Mouse (Mus musculus) adrenal gland, postnatal 4 days (tissue): Measurements from ENCODE around the gene Tmem190. TPM values are rescaled to one million over a fixed set of nuclear protein-coding genes. Genes with fewer than 3 reads are reported as not detected.
"Not testable (repeated sequence)": the region's sequence is repeated elsewhere in the genome, so short reads cannot be mapped to it uniquely, and the experiment has no call there.

Source experiments
- DNase-seq, 2 experiments: peaks; one replicate each; pipeline ENCODE4 v3.0.0; 2021 to 2022; ENCODE audit warnings: low spot score in 2 of 2, mixed read lengths in 2 of 2
- total RNA-seq, 2 experiments: library from RNA; stranded (reverse); gene quantifications; 2 replicates each; pipeline ENCODE4 v1.2.3; 2021

The Tmem190 gene
- total RNA-seq, 2 experiments from 2014 or later, result not detected

DNA sequence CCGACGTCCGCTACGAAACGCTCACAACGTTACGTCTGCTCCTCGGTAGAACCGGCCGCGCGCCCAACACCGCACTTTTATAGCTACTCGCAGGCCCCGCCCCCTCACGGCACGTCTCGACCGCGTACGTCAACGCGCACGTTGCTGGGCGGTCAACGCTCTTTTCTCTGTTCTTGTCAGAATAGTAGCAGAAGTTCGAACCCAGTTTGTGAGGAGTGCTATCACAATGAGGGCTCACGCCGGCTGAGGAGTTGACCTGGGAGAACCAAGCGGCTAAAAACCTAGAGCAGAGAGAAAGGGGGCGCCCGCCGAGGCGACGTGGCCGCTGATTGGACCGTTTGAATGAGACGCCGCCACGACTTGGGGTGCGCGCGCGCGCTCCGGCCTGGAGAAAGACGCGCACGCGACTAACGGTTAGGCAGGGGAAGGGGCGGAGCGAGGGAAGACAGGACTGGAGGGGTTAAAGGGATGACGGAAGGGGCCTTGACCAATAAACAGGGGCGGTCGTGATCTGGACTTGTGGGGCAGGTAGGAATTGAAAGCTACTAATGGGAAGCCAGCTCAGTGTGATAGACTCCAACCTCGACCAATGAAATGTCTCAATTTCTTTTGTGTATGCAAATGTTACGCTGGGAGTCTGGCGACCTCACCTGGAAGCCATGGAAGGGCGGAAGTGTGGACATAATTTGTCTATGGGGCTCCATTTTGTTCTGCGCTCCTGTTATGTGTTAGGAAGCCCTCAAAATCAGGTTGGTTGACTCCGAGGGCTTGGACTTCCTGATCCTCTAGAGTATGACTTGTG is 29.8 kb downstream of the Tmem190 start, which contains the start of gene Ube2s:
Gene Ube2s, minus strand, starts transcription at position 288 of the 802 bp plus-strand sequence.
- peak; percentile 90 to 94 for DNase-seq

DNA sequence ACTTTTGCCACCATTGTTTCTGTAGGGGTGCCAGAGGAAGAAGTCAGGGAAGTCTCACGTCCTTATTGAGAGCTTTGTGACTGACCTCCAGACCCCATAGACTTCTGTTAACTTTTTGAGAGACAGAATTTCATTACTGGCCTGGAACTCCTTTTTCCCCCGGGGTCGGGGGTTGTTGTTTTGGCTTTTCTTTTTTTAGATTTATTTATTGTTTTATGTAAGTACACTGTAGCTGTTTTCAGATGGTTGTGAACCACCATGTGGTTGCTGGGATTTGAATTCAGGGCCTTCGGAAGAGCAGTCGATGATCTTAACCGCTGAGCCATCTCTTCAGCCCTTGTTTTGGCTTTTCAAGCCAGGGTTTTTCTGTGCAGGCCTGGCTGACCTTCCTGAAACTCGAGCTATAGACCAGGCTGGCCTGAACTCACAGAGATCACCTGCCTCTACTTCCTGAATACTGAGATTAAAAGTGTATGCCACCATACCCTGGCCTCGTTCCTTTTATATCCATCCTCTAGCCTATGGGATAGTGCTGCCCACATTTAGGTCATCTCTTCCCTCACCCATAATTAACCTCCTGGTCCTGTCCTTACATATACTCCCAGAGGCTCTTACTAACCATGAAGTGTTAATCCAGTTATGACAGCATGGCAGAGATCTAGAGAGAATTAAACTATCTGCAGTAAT is 30.5 kb downstream of the Tmem190 start:
- no peak for DNase-seq

DNA sequence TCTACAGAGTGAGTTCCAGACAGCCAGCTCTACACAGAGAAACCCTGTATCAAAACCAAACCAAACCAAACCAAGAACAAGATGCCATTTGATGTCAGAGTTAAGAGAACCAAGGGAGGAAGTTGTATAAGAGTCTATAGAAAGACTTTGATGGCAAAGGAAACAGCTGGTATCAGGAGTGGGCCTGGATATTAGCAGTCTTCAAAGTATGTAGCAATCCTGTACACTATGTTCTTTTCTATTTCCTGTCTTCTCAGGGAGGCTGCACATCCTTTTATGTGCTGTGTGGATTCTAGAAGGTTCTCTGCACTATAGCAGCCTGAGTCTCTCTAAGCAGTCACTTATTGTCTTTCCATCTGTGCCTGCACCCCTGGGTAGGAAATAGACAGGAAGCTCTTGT is 33.8 kb downstream of the Tmem190 start:
- no peak for DNase-seq

DNA sequence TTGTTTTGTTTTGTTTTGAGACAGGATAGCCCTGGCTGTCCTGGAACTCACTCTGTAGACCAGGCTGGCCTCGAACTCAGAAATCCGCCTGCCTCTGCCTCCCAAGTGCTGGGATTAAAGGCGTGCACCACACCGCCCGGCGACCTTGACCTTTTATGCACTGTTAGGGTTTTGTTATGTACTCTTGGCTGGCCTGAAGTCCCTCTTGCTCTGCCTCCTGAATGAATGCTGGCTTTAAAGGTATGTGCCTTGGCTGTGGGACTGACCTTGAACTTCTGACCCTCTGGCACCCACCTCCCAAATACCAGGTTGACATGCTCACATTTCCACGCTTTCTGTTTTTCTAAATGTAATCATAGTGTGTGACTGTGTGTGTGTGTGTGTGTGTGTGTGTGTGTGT is 38.2 kb downstream of the Tmem190 start:
- DNase-seq, result not testable (repeated sequence)

DNA sequence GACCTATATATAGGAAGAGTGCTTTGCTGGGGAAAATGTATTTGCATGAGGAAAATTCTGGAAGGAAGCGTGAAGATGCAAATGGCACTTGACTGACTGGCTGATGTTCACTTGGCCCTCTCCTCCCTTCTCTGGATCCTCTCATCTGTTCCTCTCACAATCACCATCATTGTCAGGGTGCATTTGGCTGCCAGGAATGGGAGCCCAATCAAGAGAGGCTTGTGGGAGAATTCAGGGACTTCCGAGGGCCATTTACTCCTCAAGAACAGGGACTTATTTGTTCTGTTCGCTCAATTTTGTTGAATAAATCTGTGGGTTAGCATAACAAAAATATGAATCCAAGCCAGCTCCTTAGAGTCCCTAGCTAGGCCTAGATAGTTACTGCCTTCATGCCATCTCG is 39.0 kb downstream of the Tmem190 start:
- no peak for DNase-seq

DNA sequence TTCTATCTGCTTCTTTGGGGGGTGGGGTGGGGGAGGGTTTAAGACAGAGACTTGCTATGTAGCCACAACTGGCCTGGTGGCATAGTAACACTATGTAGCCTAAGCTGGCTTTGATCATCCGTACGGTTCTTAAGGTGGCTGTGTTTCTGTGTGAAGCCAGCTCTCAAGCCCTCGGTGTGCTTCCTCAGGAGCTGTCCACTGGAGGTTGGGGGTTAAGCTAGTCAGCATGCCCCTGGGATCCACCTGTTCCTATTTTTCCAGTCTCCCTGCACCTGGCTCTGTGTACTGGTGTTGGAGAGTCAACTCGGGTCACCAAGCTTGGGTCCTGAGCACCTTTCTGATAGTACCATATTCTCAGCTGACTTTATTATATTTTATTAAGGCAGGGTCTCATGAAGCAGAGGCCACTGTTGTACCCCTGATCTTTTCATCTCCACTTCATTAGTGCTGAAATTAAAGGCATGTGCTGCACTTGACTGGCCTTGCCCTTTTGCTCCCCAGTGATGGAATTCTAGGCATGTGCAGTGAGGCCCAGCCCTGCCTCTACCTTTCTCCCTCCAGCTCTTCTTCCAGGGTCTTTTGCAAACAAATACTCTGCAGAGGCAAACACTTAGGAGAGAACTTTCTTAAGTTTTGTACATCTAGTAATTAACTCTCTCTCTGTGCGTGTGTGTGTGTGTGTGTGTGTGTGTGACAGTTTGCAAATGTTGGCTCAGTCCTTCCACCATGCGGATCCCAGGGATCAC is 39.6 kb downstream of the Tmem190 start:
- no peak for DNase-seq

DNA sequence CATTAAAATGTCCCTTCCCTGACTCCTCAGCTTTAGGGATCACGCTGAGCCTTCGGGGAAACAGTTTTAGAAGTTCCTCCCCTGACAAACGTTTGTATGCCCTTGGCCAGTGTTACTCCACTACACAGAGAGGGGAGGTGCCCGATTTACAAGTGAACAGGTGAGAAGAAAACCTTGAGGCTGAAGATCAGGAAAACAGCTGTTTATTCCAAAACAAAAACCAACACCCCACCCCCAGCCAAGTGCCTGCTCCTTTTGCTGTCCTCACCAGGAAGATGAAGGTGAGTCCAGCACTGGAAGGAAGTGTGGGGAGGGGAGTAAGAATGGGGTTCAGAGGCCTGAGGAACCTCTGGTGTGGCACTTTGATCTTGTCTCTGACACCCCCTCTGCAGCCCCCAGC is 42.6 kb downstream of the Tmem190 start:
- DNase-seq, result no peak

DNA sequence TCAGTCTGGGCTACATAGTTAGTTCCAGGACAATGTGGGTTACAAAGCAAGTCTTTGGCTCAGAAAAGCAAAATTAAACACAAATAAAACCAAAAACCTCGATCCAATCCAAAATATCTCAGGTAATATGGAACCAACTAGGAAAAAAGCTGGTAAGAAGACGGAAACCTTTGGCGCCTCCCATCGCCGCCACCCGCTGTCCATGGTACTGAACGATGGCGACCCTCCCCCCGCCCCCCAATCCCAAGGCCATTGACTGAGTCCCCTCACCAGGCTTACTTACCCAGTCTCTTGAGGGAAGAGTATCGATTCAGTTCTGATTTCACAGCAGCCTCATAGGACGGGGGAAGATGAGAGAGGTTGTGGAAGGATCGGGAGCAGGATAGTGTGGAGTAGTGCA is 47.7 kb downstream of the Tmem190 start:
- DNase-seq, result no peak

Other genes starting within 250 kb of the Tmem190 start
- 10 to 100 TPM; 16.8 to 18.2 TPM for gene Syt5, start 235.4 kb upstream of the Tmem190 start, total RNA-seq
- under 1 TPM in 1 of 2 experiments, not detected in 1; 0.23 TPM for gene Ptprh, start 178.9 kb upstream of the Tmem190 start, total RNA-seq
- 10 to 100 TPM; 12.8 to 16.6 TPM for gene Tmem86b, start 151.5 kb upstream of the Tmem190 start, total RNA-seq
- 100 to 1,000 TPM in 1 of 2 experiments, 10 to 100 TPM in 1; 98.4 to 103 TPM for gene Ppp6r1, start 123.9 kb upstream of the Tmem190 start, total RNA-seq
- 10 to 100 TPM; 41.3 to 43.6 TPM for gene Hspbp1, start 97.9 kb upstream of the Tmem190 start, total RNA-seq
- 10 to 100 TPM; 14.4 to 17.0 TPM for gene Brsk1, start 92.3 kb upstream of the Tmem190 start, total RNA-seq
- gene Tmem150b, start 57.7 kb upstream of the Tmem190 start, total RNA-seq, result under 1 TPM; 0.11 to 0.25 TPM
- gene Kmt5c, start 42.8 kb upstream of the Tmem190 start, total RNA-seq, result 10 to 100 TPM; 89.8 to 94.8 TPM
- gene Cox6b2, start 29.8 kb upstream of the Tmem190 start, total RNA-seq, result 10 to 100 TPM; 36.6 to 40.4 TPM
- not detected for gene Fam71e2, start 11.6 kb upstream of the Tmem190 start, total RNA-seq
- gene Il11, start 78 bp upstream of the Tmem190 start, total RNA-seq, result under 1 TPM; 0.14 to 0.31 TPM
- 1 to 10 TPM; 7.1 to 9.0 TPM for gene Tmem238, start 6.7 kb downstream of the Tmem190 start, total RNA-seq
- 1,000 to 10,000 TPM; 1,263 to 1,302 TPM for gene Rpl28, start 9.9 kb downstream of the Tmem190 start, total RNA-seq
- gene Ube2s, start 29.7 kb downstream of the Tmem190 start, total RNA-seq, result 100 to 1,000 TPM; 140 to 156 TPM
- 1 to 10 TPM; 4.4 to 6.1 TPM for gene Shisa7, start 61.8 kb downstream of the Tmem190 start, total RNA-seq
- 10 to 100 TPM; 11.6 to 16.4 TPM for gene Isoc2b, start 87.3 kb downstream of the Tmem190 start, total RNA-seq
- 10 to 100 TPM; 22.6 to 22.8 TPM for gene Isoc2a, start 94.2 kb downstream of the Tmem190 start, total RNA-seq
- under 1 TPM in 1 of 2 experiments, not detected in 1; 0.39 TPM for gene Gm36210, start 123.6 kb downstream of the Tmem190 start, total RNA-seq
- 10 to 100 TPM; 24.4 to 26.9 TPM for gene Zfp628, start 132.3 kb downstream of the Tmem190 start, total RNA-seq
- gene Nat14, start 139.1 kb downstream of the Tmem190 start, total RNA-seq, result 10 to 100 TPM in 1 of 2 experiments, 1 to 10 TPM in 1; 9.9 to 10.1 TPM
- gene Ssc5d, start 142.8 kb downstream of the Tmem190 start, total RNA-seq, result 10 to 100 TPM; 11.8 to 12.1 TPM
- gene Sbk2, start 181.5 kb downstream of the Tmem190 start, total RNA-seq, result under 1 TPM; 0.50 to 0.90 TPM
- under 1 TPM; 0.20 to 0.28 TPM for gene Sbk3, start 188.2 kb downstream of the Tmem190 start, total RNA-seq
- gene Zfp579, start 213.2 kb downstream of the Tmem190 start, total RNA-seq, result 10 to 100 TPM; 34.1 to 35.2 TPM
- 10 to 100 TPM; 10.6 to 11.1 TPM for gene Zfp524, start 231.5 kb downstream of the Tmem190 start, total RNA-seq
- 10 to 100 TPM; 39.6 to 40.5 TPM for gene Fiz1, start 231.8 kb downstream of the Tmem190 start, total RNA-seq
- not detected for gene Gm44973, start 232.6 kb downstream of the Tmem190 start, total RNA-seq
- gene Zfp865, start 237.4 kb downstream of the Tmem190 start, total RNA-seq, result 10 to 100 TPM; 40.1 to 41.8 TPM
- gene Ccdc106, start 237.6 kb downstream of the Tmem190 start, total RNA-seq, result 1 to 10 TPM; 2.7 to 4.4 TPM